Mouse (Mus musculus) MEL (cell line): ENCODE measurements around the gene Fam214a.

ENCODE experiments used
- BHLHE40 ChIP-seq: IDR thresholded peaks from 2 replicates; pipeline ENCODE4 v1.6.1; 2012; ENCODE audit warnings: low read depth, mild to moderate bottlenecking, inconsistent platforms, low read length, improper control_type of control experiment, borderline replicate concordance
- CTCF ChIP-seq, 3 experiments: IDR thresholded peaks in 2 of 3; conservative IDR thresholded peaks in 1 of 3; 2 replicates each; pipeline ENCODE4 v1.5.1; 2011 to 2012; ENCODE audit warnings: low read length in 3 of 3, low read depth in 2 of 3, mild to moderate bottlenecking in 2 of 3, improper control_type of control experiment in 1 of 3, inconsistent platforms in 1 of 3, mixed read lengths in 1 of 3, moderate library complexity in 1 of 3; ENCODE audit not compliant: control insufficient read depth in 1 of 3, insufficient read depth in 1 of 3, poor library complexity in 1 of 3, severe bottlenecking in 1 of 3
- EP300 ChIP-seq, 2 experiments: IDR thresholded peaks; 2 replicates each; pipeline ENCODE4 v1.6.1; 2011; ENCODE audit warnings: improper control_type of control experiment in 2 of 2, low read length in 2 of 2, low read depth in 1 of 2, mild to moderate bottlenecking in 1 of 2
- GATA1 ChIP-seq: IDR thresholded peaks from 2 replicates; pipeline ENCODE4 v1.6.1; 2011; ENCODE audit warnings: low read depth, low read length, improper control_type of control experiment
- HCFC1 ChIP-seq: IDR thresholded peaks from 2 replicates; pipeline ENCODE4 v1.6.1; 2012; ENCODE audit warnings: low read depth, mild to moderate bottlenecking, inconsistent platforms, low read length, improper control_type of control experiment, moderate library complexity
- MEF2A ChIP-seq: IDR thresholded peaks from 2 replicates; pipeline ENCODE4 v1.6.1; 2014; ENCODE audit warnings: low read depth, mild to moderate bottlenecking, inconsistent platforms, low read length, improper control_type of control experiment; ENCODE audit not compliant: poor library complexity, insufficient replicate concordance, severe bottlenecking; ENCODE audit errors: extremely low read depth
- NELFE ChIP-seq: IDR thresholded peaks from 2 replicates; pipeline ENCODE4 v1.6.1; 2011; ENCODE audit warnings: low read depth, low read length, improper control_type of control experiment
- NRF1 ChIP-seq: IDR thresholded peaks from 2 replicates; pipeline ENCODE4 v1.6.1; 2014; ENCODE audit warnings: low read depth, mild to moderate bottlenecking, inconsistent platforms, low read length, improper control_type of control experiment, moderate library complexity; ENCODE audit not compliant: poor library complexity, insufficient read depth, severe bottlenecking
- POLR2A ChIP-seq, 2 experiments: IDR thresholded peaks; 2 replicates each; pipeline ENCODE4 v1.6.1; 2011 to 2012; ENCODE audit warnings: low read length in 2 of 2, mild to moderate bottlenecking in 2 of 2, control low read depth in 1 of 2, improper control_type of control experiment in 1 of 2, low read depth in 1 of 2, moderate library complexity in 1 of 2; ENCODE audit not compliant: control insufficient read depth in 1 of 2, insufficient read depth in 1 of 2, poor library complexity in 1 of 2
- POLR2AphosphoS2 ChIP-seq: IDR thresholded peaks from 2 replicates; pipeline ENCODE4 v1.6.1; 2011; ENCODE audit warnings: low read length, improper control_type of control experiment
- TAL1 ChIP-seq: IDR thresholded peaks from 2 replicates; pipeline ENCODE4 v1.6.1; 2012; ENCODE audit warnings: mild to moderate bottlenecking, inconsistent platforms, low read length, moderate library complexity, mixed read lengths
- ZC3H11A ChIP-seq: IDR thresholded peaks from 2 replicates; pipeline ENCODE4 v1.6.1; 2012; ENCODE audit warnings: low read depth, mild to moderate bottlenecking, inconsistent platforms, low read length, improper control_type of control experiment
- ZKSCAN1 ChIP-seq: IDR thresholded peaks from 2 replicates; pipeline ENCODE4 v1.6.1; 2012; ENCODE audit warnings: low read depth, mild to moderate bottlenecking, inconsistent platforms, low read length, improper control_type of control experiment, moderate library complexity
- ZMIZ1 ChIP-seq: IDR thresholded peaks from 2 replicates; pipeline ENCODE4 v1.6.1; 2012; ENCODE audit warnings: low read depth, mild to moderate bottlenecking, inconsistent platforms, low read length, improper control_type of control experiment, moderate library complexity

- TF ChIP-seq POLR2AphosphoS2 (no peak), BHLHE40 (no peak), EP300 (IDR thresholded peaks at IDR 0.05; ENCODE audit: low read depth in 1 of 2, low read length in 2 of 2) (no peak), NRF1 (no peak), MEF2A (no peak), POLR2A (IDR thresholded peaks at IDR 0.05; ENCODE audit: control insufficient read depth in 1 of 2, insufficient read depth in 1 of 2, low read depth in 1 of 2, low read length in 2 of 2, poor library complexity in 1 of 2) (no peak), ZMIZ1 (no peak), ZC3H11A (no peak), HCFC1 (no peak), TAL1 (no peak), ZKSCAN1 (no peak), CTCF (IDR thresholded peaks at IDR 0.05 in 2 of 3, conservative IDR thresholded peaks at IDR 0.05 in 1 of 3; ENCODE audit: control insufficient read depth in 1 of 3, insufficient read depth in 1 of 3, low read depth in 2 of 3, low read length in 3 of 3, poor library complexity in 1 of 3, severe bottlenecking in 1 of 3) (no peak), NELFE (no peak), GATA1 (no peak)
Measured at GRCm38 (mm10) chr9:74953959-74954279, 1.2 kb downstream of the Fam214a start.
